Mouse (Mus musculus) liver, embryonic 16.5 days (tissue): ENCODE data around the gene Nmu. TPM values are rescaled to one million over a fixed set of nuclear protein-coding genes. Genes with fewer than 3 reads are reported as not detected.

Experiments used
- ATAC-seq: fragments of 200-750 bp; cut with Nextera tagmentation; 2 replicates; pipeline ENCODE4 v1.8.0; 2017; ENCODE audit warnings: low read depth, mild to moderate bottlenecking, moderate number of reproducible peaks, moderate library complexity
- H3K27ac ChIP-seq: fragments of 300-500 bp; sonication (generic); 2 replicates; pipeline ENCODE4 v1.5.1; 2014; ENCODE audit warnings: mild to moderate bottlenecking, low read length
- H3K27me3 ChIP-seq: fragments of 300-500 bp; sonication (generic); 2 replicates; pipeline ENCODE4 v1.6.1; 2014; ENCODE audit warnings: low read depth, low read length, mixed read lengths; ENCODE audit not compliant: control insufficient read depth, insufficient read depth
- H3K36me3 ChIP-seq: fragments of 300-500 bp; sonication (generic); 2 replicates; pipeline ENCODE4 v1.6.1; 2014; ENCODE audit warnings: mild to moderate bottlenecking; ENCODE audit not compliant: control insufficient read depth, insufficient read depth
- H3K4me1 ChIP-seq: fragments of 300-500 bp; sonication (generic); 2 replicates; pipeline ENCODE4 v1.6.1; 2014; ENCODE audit warnings: low read depth, low read length, mixed read lengths; ENCODE audit not compliant: control insufficient read depth
- H3K4me2 ChIP-seq: fragments of 300-500 bp; sonication (generic); 2 replicates; pipeline ENCODE4 v1.6.1; 2014; ENCODE audit warnings: low read depth, low read length, mixed read lengths
- H3K4me3 ChIP-seq: fragments of 300-500 bp; sonication (generic); 2 replicates; pipeline ENCODE4 v1.5.1; 2014; ENCODE audit warnings: low read depth, mild to moderate bottlenecking, low read length
- H3K9ac ChIP-seq: fragments of 300-500 bp; sonication (generic); 2 replicates; pipeline ENCODE4 v1.6.1; 2014; ENCODE audit warnings: low read depth, low read length
- H3K9me3 ChIP-seq: fragments of 300-500 bp; sonication (generic); replicated peaks from 2 replicates; pipeline ENCODE4 v1.6.1; 2016; ENCODE audit warnings: low read length; ENCODE audit not compliant: control insufficient read depth
- WGBS: fragments of 180-500 bp; shearing (Covaris S2); extraction: QIAGEN DNeasy Blood & Tissue Kit; methylation state at CpG from one replicate; pipeline ENCODE4 v1.1.7; 2014; ENCODE audit not compliant: insufficient replicate concordance; 5-methylcytosine and 5-hydroxymethylcytosine counted together
- polyA plus RNA-seq: library from polyadenylated mRNA; unstranded; fragments of >200 nt; fragmentation: Nextera tagmentation; extraction: Ambion mirVana; gene quantifications from 2 replicates; pipeline ENCODE4 v1.2.1, GENCODE M21; 2015

Gene Nmu
- not detected in 2 replicates for polyA plus RNA-seq

DNA sequence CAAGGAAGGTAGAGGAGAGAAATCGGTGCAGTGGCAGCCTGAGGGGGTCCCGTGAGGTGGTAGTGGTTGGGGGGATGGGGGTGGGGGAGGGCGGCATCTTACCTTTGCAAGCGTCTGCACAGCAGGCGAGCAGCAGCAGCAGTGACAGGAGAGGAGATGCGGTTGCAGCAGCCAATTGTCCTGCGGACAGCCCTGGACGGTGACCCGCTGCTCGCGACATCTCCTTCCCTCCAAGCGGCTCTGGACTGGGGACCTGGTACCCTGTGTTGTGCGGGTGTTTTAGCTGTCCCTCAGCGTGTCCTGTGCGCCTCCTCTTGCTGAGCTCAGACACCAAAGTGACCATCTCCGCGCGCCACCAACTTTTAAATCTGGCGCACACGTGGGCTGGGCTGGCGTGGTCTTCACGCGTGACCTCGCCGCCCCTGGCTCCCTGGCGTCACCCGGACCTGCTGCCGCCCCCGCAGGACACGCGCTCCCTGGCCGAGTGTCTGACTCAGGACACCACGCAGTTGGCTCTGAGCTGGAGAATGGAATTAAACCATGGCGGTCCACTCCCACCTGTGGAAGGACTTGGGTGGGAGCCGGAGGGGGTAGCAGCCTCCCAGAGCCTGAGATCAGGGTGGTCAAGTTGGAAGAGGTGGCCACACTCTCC is at the start of gene Nmu:
TSS of gene Nmu (minus strand) at position 336 of the 652 bp plus-strand sequence.
- H3K4me1 ChIP-seq: no peaks in the 10 kb centered on the region
- H3K4me2 ChIP-seq: no peak within 1 kb of the TSS
- no peak within 1 kb of the TSS for H3K27ac ChIP-seq
- 6% methylated on average over 35 of the region's 35 CpGs for WGBS
- no peak within 1 kb of the TSS for H3K9ac ChIP-seq
- ATAC-seq: no peak
- H3K36me3 ChIP-seq: no peaks in the 10 kb centered on the region
- peaks cover 11% of the 10 kb centered on the region for H3K27me3 ChIP-seq
- no peaks in the 10 kb centered on the region for H3K9me3 ChIP-seq
- no peak within 1 kb of the TSS for H3K4me3 ChIP-seq

DNA sequence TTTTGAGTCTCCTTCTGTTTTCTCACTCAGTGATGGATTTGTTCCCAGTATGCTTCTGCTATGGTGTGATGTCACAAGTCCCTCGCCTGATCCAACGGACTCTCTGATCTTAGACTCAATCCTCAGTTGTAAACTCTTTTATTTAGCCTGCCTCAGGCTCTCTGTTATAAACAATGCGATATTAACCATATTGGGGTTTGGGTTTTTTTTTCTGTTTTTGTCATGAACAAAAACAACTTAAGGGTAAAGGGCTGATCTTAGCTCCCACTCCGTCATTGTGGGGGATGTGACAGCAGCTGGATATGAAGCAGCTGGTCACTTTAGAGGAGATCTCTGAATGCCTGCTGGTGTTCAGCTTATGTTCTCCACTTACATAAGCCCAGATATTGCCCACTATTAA is 48.1 kb upstream of the Nmu start:
- no peaks in the 10 kb centered on the region for H3K4me1 ChIP-seq
- no peaks in the 10 kb centered on the region for H3K36me3 ChIP-seq
- WGBS: 65% methylated on average over 4 of the region's 4 CpGs
- H3K4me3 ChIP-seq: no peak overlapping the region
- no peak overlapping the region for H3K4me2 ChIP-seq
- H3K9me3 ChIP-seq: no peaks in the 10 kb centered on the region
- no peak overlapping the region for H3K27ac ChIP-seq
- H3K9ac ChIP-seq: no peak overlapping the region
- no peaks in the 10 kb centered on the region for H3K27me3 ChIP-seq
- ATAC-seq: no peak

- H3K27ac ChIP-seq: no peak overlapping the region
- H3K36me3 ChIP-seq: no peaks in the 10 kb centered on the region
- ATAC-seq: no peak
- H3K4me1 ChIP-seq: no peaks in the 10 kb centered on the region
- no peaks in the 10 kb centered on the region for H3K27me3 ChIP-seq
- H3K9ac ChIP-seq: no peak overlapping the region
- WGBS: 59% methylated on average over 5 of the region's 5 CpGs
- no peak overlapping the region for H3K4me3 ChIP-seq
- H3K4me2 ChIP-seq: no peak overlapping the region
- no peaks in the 10 kb centered on the region for H3K9me3 ChIP-seq
These were observed 30.8 kb upstream of the Nmu start for GRCm38 (mm10) chr5:76394382-76394781.

DNA sequence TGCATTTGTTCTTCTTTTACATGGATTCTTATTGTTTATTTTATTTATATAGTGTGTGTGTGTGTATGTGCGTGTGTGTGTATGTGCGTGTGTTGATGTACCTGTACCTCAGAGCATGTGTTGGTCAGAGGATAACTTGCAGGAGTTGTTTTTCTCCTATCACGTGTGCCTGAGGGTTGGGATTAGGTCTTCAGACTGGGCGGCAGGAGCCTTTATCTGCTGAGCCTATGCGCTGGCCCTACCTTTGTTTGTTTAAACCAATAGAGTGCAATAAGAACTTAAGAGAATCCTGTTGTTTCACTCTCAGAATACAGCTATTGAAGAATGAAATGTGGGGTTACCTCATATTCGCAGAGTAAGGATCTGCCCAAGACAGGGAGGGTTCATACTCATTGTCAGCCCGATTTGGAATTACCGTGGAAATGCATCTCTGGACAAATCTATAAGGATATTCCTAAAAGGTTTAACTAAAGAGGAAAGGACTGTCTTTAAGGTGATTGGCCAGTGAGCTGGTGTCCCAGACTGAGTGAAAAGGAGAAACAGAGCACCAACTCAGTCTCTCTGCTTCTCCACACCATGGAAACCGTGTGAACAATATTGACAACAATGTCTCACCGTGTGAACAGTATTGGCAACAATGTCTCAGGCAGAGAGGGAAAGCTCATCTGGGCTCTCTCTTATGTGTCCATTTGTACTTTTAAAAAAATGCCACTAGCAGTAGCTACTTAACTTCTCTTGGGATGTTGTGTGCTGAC is 25.6 kb upstream of the Nmu start:
- H3K4me2 ChIP-seq: no peak overlapping the region
- no peak overlapping the region for H3K9ac ChIP-seq
- H3K9me3 ChIP-seq: no peaks in the 10 kb centered on the region
- no peak overlapping the region for H3K4me3 ChIP-seq
- 68% methylated on average over 10 of the region's 10 CpGs for WGBS
- ATAC-seq: no peak
- no peaks in the 10 kb centered on the region for H3K36me3 ChIP-seq
- H3K27me3 ChIP-seq: no peaks in the 10 kb centered on the region
- H3K27ac ChIP-seq: no peak overlapping the region
- H3K4me1 ChIP-seq: no peaks in the 10 kb centered on the region

DNA sequence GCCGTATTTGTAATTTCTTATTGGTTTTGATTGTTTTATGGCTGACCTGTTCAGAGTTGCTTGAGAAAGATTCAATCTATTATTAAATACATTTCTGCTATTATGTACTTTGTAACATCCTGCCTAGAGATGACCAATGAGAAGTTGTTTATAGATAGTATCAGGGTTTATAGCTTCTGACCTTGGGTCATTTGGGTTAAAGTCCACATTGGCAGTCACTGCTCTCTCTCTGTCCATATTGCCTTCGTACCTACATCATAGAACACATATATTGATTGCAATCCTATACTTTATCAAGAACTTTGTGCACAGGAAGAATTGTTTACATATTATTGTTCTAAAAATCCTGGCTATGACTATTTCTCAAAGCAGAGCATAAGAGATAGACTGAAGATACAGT is 24.9 kb upstream of the Nmu start:
- ATAC-seq: no peak
- Histone ChIP-seq H3K27me3 (no peaks in the 10 kb centered on the region), H3K4me1 (no peaks in the 10 kb centered on the region), H3K9me3 (no peaks in the 10 kb centered on the region), H3K27ac (no peak overlapping the region), H3K9ac (no peak overlapping the region), H3K4me2 (no peak overlapping the region), H3K36me3 (no peaks in the 10 kb centered on the region), H3K4me3 (no peak overlapping the region)
- 71% methylated on average over 2 of the region's 2 CpGs for WGBS

DNA sequence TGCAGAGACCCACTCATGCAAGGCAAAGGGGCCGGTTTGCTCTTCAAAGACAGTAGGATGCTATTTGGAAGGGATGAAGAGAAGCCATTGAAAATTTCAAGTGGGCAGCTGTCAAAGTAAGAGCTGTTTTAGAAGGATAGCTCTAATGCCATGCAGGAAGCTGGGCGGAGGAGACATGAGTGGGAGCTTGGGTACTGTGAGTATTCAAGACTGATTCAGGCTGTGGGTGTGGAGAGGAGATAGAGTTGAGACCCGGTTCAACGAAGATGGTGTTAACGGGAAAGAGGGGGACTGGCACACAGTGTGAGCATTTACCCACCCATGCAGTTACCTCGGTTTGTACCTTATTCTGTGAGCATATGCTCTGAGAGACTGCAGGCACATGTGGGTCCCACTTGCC is 20.1 kb upstream of the Nmu start:
- Histone ChIP-seq H3K27ac (no peak overlapping the region), H3K4me2 (no peak overlapping the region), H3K4me1 (no peaks in the 10 kb centered on the region), H3K9ac (no peak overlapping the region), H3K9me3 (no peaks in the 10 kb centered on the region), H3K4me3 (no peak overlapping the region), H3K27me3 (no peaks in the 10 kb centered on the region), H3K36me3 (no peaks in the 10 kb centered on the region)
- no peak for ATAC-seq
- WGBS: 64% methylated on average over 6 of the region's 6 CpGs

DNA sequence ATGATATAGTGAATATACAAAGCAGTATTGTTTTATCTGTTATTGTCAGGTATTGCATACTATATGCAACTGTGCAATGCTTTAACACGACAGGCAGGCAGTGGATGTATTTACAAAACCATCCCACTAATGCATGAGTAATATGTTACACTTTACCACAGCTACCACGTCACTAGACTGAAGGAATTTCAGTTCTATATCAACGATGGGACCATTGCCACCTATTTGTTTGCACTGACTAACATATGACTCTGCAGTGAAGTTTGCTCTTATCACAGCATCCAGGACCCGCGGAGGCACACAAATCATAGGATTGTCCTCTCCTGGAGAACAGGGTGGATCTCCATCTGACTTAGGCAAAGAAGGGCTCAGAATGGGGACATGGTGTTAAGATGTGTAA is 18.2 kb upstream of the Nmu start:
- Histone ChIP-seq H3K4me3 (no peak overlapping the region), H3K9ac (no peak overlapping the region), H3K27me3 (no peaks in the 10 kb centered on the region), H3K9me3 (no peaks in the 10 kb centered on the region), H3K4me2 (no peak overlapping the region), H3K36me3 (no peaks in the 10 kb centered on the region), H3K27ac (no peak overlapping the region), H3K4me1 (no peaks in the 10 kb centered on the region)
- WGBS: 61% methylated on average over 5 of the region's 5 CpGs
- no peak for ATAC-seq

DNA sequence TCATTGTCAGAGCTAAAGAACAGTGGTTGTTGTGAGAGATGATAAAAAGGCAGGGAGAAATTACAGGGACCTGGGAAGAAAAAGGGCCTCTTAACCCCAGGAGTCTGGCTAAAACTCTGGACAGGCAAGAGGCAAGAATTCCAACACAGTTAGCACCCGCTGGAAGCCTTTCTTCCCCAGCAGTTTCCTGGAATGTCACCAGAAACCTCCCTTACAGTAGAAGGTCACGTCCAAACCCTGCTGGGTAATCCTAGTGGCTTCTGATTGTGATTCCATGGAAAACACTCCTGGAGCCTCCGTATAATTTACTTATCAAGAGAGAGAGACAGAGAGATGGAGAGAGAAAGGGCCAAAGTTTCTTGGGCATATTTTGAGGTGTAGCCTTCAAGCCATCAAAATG is 15.6 kb upstream of the Nmu start:
- H3K4me3 ChIP-seq: no peak overlapping the region
- 44% methylated on average over 3 of the region's 3 CpGs for WGBS
- H3K9ac ChIP-seq: no peak overlapping the region
- ATAC-seq: no peak
- H3K9me3 ChIP-seq: no peaks in the 10 kb centered on the region
- H3K4me1 ChIP-seq: no peaks in the 10 kb centered on the region
- H3K27ac ChIP-seq: no peak overlapping the region
- no peak overlapping the region for H3K4me2 ChIP-seq
- H3K27me3 ChIP-seq: no peaks in the 10 kb centered on the region
- no peaks in the 10 kb centered on the region for H3K36me3 ChIP-seq

GRCm38 (mm10) chr5:76369215-76369840 is 5.7 kb upstream of the Nmu start:
- Histone ChIP-seq H3K4me3 (no peak overlapping the region), H3K27ac (no peak overlapping the region), H3K9me3 (no peaks in the 10 kb centered on the region), H3K36me3 (no peaks in the 10 kb centered on the region), H3K4me1 (no peaks in the 10 kb centered on the region), H3K4me2 (no peak overlapping the region), H3K9ac (no peak overlapping the region), H3K27me3 (no peaks in the 10 kb centered on the region; the same call in 1 of the 2 replicates)
- WGBS: 50% methylated on average over 8 of the region's 8 CpGs
- ATAC-seq: no peak
